Mouse (Mus musculus) 416B (cell line): ENCODE results near the gene Phpt1.
"Not testable (repeated sequence)": the region's sequence is repeated elsewhere in the genome, so short reads cannot be mapped to it uniquely, and the experiment has no call there.

Source experiments
- DNase-seq: peaks from one replicate; pipeline ENCODE4 v3.0.0; 2011; ENCODE audit warnings: low read depth

Gene Phpt1

GRCm38 (mm10) chr2:25560551-25560950 lies 14.5 kb downstream of the Phpt1 start:
- no peak for DNase-seq

- DNase-seq = no peak
These were observed 16.2 kb downstream of the Phpt1 start for GRCm38 (mm10) chr2:25558774-25559173.

GRCm38 (mm10) chr2:25557964-25558360 lies 17.1 kb downstream of the Phpt1 start:
- no peak for DNase-seq

GRCm38 (mm10) chr2:25557221-25557963 lies 17.6 kb downstream of the Phpt1 start, which contains the start of gene Edf1:
TSS of gene Edf1 (plus strand) at chr2:25557847.
- DNase-seq = peak; percentile 83

- DNase-seq = peak; percentile 46
These were observed 18.7 kb downstream of the Phpt1 start for GRCm38 (mm10) chr2:25556296-25556695.

- not testable (repeated sequence) for DNase-seq
These were observed 19.5 kb downstream of the Phpt1 start for GRCm38 (mm10) chr2:25555479-25555878.

- DNase-seq = not testable (repeated sequence)
These were observed 21.7 kb downstream of the Phpt1 start for GRCm38 (mm10) chr2:25553171-25553786.

- DNase-seq = peak; percentile 68
These were observed 23.8 kb downstream of the Phpt1 start for GRCm38 (mm10) chr2:25551186-25551585.

- DNase-seq = peak; percentile 78
These were observed 25.7 kb downstream of the Phpt1 start for GRCm38 (mm10) chr2:25549021-25549991.

GRCm38 (mm10) chr2:25546811-25547491 lies 28.1 kb downstream of the Phpt1 start, which contains the start of gene Traf2:
TSS of gene Traf2 (minus strand) at chr2:25546940.
- DNase-seq = peak; percentile 100

- peak; percentile 39 for DNase-seq
These were observed 28.8 kb downstream of the Phpt1 start for GRCm38 (mm10) chr2:25545996-25546810.

- DNase-seq = no peak
These were observed 33.2 kb downstream of the Phpt1 start for GRCm38 (mm10) chr2:25541644-25542367.

- DNase-seq = no peak
These were observed 34.5 kb downstream of the Phpt1 start for GRCm38 (mm10) chr2:25540541-25540948.

GRCm38 (mm10) chr2:25536531-25536930 lies 38.5 kb downstream of the Phpt1 start:
- no peak for DNase-seq

- DNase-seq = no peak
These were observed 40.2 kb downstream of the Phpt1 start for GRCm38 (mm10) chr2:25534866-25535182.

GRCm38 (mm10) chr2:25534178-25534865 lies 40.7 kb downstream of the Phpt1 start:
- peak; percentile 59 for DNase-seq

GRCm38 (mm10) chr2:25533707-25534106 lies 41.3 kb downstream of the Phpt1 start:
- no peak for DNase-seq

GRCm38 (mm10) chr2:25526510-25527302 lies 48.3 kb downstream of the Phpt1 start:
- no peak for DNase-seq
